Mouse (Mus musculus) adrenal gland, postnatal 4 days (tissue): Measurements from ENCODE around the gene Tenm3. TPM values are rescaled to one million over a fixed set of nuclear protein-coding genes. Genes with fewer than 3 reads are reported as not detected.

Experiments used
- DNase-seq, 2 experiments: peaks; one replicate each; pipeline ENCODE4 v3.0.0; 2021 to 2022; ENCODE audit warnings: low spot score in 2 of 2, mixed read lengths in 2 of 2
- total RNA-seq, 2 experiments: library from RNA; stranded (reverse); gene quantifications; 2 replicates each; pipeline ENCODE4 v1.2.3; 2021

The Tenm3 gene
- total RNA-seq, 2 experiments from 2014 or later, result 34.8 to 38.3 TPM

DNA sequence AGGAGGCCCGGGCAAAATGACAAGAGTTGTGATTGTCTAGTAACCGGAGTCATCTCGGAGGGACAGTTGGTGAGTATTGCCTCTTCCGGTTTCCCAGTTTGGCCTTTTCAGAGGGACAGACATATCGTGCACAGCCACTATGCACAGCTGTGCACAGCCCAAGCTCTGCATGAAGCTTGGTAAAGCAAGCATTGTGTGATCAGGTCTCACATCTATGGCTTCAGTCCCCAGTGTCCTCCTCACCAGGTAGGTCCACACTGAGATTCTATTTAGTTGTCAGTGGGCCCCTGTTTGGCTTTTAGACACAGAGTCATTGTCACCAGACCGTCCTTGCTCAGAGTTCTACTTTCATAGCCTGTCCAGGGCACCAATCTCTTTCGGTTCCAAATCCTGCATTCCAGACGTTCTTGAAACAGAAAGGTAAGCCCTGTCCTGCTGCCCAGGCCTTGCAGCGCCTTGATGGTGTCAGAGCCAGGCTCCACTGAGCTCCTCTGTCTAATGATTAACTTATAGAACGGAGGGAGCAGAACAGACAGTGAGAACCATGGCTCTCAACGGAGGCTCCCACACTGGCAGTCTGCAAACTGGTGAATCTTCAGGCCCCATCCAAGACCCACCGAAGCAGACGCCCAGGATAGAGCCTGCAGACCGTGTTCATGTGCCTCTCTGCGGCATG is 240.4 kb downstream of the Tenm3 start:
- no peak for DNase-seq

DNA sequence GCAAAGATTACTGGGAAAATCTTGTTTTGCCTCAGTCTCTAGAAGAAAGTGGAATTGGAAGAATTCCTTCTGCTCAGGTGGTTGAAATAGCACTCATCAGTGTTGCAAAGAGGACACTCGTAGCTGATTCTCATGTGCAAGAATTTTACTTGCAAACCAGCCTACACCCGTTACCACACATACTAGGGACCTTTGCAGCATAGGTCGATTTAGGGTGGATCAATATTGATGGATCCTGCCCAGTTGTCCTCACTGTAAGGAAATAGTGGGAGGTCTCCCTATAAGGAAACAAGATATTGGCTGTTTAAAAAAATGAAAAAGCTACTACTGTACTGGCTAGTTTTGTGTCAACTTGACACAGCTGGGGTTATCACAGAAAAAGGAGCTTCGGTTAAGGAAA is 242.1 kb downstream of the Tenm3 start:
- DNase-seq, result no peak

- no peak for DNase-seq
Observed at GRCm38 (mm10) chr8:48599028-48599427, 244.7 kb downstream of the Tenm3 start.

DNA sequence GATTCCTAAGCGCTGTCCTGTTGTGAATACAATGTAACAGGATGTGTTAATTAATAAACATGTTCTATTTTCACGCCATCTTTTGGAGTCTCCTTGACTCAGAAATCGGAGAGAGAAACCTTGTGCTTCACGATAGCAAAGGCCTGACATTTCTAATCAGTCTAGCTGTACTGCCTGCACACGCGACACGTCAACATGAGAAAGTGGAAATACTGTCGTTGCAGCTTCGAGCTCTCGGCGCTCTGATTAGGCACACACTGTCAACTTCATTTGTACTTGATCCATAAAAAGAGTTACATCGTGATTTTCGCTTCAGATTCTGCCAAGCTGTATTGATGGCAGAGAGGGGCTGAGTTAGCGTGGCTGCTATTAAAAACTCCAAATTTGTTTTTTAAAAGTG is 247.4 kb downstream of the Tenm3 start:
- no peak for DNase-seq

- no peak for DNase-seq
Observed at GRCm38 (mm10) chr8:48591818-48592217, 251.9 kb downstream of the Tenm3 start.

DNA sequence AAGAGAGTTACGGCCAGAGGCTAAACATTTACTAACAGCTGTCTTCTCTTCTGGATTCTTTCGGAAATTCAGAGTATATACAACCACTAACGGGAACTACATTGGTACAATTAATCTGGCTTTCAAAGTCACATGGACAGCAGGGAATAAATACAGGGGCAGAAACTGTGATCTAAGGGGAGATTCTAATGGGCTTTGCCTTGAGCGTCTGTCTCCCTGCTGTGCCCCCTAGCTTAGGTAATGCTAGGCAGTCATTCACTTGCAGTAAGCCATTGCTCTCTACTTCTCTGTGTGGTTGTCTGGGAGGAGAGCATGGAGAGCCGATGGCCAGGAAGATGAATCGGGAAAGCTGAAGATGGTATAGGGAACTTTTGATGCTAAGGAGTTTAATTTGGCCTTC is 264.0 kb downstream of the Tenm3 start:
- no peak for DNase-seq

- DNase-seq, result no peak
Observed at GRCm38 (mm10) chr8:48579144-48579543, 264.6 kb downstream of the Tenm3 start.

GRCm38 (mm10) chr8:48572941-48573340 is 270.8 kb downstream of the Tenm3 start:
- DNase-seq, result no peak

DNA sequence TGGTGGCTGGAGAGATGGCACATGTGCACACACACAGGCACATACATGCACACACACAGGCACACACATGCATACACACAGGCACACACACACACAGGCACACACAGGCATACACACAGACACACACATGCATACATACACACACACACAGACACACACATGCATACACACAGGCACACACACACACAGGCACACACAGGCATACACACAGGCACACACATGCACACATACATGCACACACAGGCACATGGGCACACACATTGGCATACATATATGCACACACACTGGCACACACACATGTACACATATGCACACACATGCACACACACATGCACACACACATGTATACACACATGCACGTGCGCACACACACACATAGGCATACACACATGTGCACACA is 271.4 kb downstream of the Tenm3 start:
- no peak for DNase-seq

DNA sequence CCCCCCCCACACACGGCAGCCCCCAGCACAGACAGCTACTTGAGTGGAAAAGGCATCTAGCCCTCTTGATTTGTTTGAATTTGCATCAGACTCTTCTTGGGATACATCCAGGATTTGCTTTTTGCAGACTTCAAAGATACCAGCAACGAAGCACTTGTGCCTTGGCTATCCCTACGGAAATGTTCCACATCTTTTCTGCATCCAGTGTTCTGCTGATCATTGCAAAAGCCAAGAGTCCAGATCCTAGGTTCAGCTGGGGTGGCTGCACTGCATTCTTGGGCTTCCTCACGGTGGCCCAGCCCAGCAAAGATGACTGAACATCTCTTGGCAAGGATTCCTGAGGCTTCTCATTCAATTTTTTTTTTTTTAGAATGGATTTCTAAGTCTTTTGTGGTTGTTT is 275.1 kb downstream of the Tenm3 start:
- no peak for DNase-seq

- DNase-seq, result no peak
Observed at GRCm38 (mm10) chr8:48567929-48568607, 275.7 kb downstream of the Tenm3 start.

GRCm38 (mm10) chr8:48560227-48560626 is 283.5 kb downstream of the Tenm3 start:
- DNase-seq, result no peak

DNA sequence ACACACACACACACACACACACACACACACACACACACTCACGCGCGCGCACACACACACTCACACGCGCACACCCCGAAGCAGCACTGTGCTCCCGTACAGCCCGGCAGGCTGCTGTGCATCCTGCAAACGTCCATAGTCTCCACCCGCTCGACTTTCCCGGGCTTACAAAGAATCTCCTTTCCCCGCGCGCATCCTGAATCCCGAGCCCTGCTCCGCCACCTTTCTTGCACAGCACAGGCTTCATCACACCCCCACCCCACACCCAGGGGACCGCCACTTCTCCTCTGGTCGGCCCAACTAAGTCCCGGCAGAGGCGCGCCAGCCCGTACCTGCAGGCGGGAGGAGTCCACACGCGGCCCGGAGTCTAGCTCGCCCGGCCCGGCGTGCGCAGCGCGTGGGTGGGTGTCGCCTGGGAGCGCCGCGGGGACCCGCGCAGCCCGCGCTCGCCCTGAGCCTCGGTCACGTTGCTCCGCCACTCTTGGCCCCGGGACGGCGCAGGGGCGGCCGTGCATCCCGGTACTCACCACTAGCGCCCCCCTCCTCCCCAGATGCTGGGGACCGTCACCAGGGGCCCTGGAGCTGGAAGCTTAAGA is 288.1 kb downstream of the Tenm3 start:
- peak in 1 of 2 experiments; percentile 8 for DNase-seq

DNA sequence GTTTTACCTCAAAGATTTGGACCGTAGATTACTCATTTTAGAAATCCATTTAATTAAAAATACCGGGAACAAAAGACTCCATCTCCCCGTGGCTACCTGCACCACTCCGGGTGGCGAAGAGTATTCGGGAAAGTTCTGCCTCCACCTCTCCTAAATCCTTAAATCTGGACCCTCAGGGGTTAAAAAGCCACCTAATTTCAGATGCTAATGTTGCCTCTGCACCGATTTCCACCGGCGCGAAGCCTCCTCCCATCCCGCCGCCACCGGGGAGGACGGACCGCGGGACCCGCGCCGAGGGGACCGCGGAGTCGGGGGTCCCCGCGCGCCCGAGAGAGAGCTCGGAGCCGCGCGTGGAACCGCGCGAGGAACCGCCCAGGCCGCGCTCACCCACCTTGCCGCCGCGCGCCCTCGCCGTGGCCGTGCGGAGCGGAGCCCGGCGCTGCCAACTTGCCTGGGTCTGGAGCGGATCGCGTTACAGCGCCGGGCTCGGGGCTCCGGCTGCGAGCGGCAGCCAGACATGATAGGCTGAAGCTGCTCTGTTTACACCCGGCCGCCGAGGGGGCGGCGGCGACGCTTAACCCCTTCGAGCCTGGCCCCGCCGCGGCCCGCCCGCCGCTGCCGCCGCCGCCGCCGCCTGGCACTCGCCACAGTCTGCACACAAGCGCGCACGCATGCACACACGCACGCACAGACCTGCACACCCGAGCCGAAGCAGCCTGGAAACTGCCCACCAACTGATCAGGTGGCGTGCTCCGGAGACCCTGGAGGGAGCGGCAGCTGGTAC is 288.8 kb downstream of the Tenm3 start:
- peak; percentile 34 to 47 for DNase-seq

DNA sequence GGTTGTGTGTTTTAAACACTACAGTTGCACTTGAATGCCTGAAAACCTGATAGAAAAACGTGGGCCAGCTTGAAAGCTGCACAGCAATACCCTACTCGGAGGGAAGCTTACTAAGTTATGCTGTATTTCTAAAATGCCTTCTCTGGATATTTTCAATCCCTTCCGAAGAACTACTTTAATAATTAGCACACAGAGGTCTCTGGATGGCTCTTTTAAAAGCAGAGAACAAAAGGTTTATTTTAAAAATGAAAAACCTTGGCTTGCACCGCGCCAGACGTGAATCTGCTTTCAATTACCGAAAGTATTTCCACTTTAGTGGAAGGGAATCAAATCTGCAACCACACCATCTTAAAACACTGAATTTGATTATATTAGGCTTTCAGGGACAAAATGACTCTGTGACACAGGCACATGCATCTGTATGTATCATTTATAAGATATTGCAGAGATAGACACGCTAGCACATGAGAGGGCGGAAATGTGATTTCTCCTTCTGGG is 289.9 kb downstream of the Tenm3 start:
- no peak for DNase-seq

- DNase-seq, result no peak
Observed at GRCm38 (mm10) chr8:48552306-48552705, 291.4 kb downstream of the Tenm3 start.

DNA sequence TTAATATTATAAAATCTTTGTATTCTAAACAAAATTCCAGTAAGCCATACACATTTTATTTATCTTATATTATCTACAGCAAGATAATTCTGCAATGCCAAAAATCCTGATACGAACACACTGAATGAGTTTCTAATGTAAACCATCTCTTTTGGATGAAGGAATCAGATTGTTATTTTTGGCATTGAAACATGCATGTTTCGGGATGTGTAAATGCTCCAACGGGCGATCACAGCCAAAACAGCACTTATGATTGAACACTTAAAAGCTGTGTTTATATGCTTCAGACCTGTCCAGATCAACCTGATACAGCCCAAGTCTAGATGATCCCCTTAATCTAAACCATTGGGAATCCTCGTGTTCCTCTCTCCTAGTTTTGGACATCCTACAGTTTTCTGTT is 292.4 kb downstream of the Tenm3 start:
- DNase-seq, result no peak

DNA sequence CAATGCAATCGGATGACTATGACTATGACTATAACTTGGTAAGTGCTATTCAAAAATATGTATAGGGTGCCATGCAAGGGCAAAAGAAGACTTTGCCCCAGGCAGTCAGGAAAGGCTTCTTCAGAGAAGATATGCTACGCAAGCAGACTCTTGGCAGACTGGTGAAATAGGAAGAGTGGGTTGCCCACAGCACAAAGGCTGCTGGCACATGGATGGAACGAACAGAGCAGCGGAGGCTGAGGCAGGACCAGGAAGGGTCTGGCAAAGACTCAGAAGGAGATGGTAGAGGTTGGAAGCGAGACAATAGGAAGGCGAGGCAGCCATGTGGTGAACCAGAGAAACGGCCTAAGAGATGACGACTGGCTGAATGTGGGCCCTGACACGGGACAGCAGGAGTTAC is 294.8 kb downstream of the Tenm3 start:
- no peak for DNase-seq

DNA sequence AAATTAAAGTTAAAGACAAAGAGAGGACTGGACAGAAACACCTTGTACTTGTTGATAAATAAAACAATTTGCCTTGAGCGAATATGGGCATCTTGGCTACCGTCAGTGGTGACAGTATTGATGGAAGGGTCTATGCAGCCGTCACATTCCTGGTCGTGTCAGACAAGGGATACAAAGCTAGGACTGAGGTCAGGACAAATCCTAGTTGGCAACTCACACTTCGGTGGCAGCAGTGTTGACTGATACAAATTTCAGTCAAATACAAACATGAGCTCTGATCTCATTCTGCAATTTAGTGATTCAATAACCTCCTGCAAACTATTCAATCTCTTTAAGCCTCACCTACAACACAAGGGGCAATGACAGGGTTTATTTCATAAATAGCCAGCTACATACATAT is 298.1 kb downstream of the Tenm3 start:
- DNase-seq, result no peak

GRCm38 (mm10) chr8:48544840-48545239 is 298.9 kb downstream of the Tenm3 start:
- no peak for DNase-seq

- DNase-seq, result no peak
Observed at GRCm38 (mm10) chr8:48542141-48542540, 301.6 kb downstream of the Tenm3 start.

DNA sequence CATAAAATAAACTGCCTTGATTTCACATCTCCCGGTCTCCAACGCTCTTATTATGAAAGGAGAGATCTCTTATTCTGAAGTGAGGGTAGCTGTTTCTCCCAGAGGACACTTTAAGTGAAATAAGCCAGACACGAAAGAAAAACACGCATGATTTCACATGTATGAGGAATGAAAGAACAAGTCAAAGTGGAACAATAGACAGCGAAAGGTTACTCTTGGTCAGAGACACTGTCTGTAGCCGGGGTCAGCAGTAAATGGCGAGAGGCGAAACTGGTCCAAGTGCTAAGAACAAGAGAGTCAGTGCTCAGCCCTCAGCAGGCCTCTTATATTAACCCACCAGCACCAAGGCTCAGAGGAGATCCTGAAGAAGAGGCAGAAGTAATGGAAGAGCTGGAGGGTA is 302.9 kb downstream of the Tenm3 start:
- DNase-seq, result no peak
